Mouse (Mus musculus) CD4-positive helper T cell, adult 2 months (primary cell): ENCODE measurements around the gene Dlg2.

Experiments
- DNase-seq: peaks from one replicate; pipeline ENCODE4 v3.0.0-alpha.2; 2012; ENCODE audit warnings: low read depth, missing footprints, low spot score

The Dlg2 gene

DNA sequence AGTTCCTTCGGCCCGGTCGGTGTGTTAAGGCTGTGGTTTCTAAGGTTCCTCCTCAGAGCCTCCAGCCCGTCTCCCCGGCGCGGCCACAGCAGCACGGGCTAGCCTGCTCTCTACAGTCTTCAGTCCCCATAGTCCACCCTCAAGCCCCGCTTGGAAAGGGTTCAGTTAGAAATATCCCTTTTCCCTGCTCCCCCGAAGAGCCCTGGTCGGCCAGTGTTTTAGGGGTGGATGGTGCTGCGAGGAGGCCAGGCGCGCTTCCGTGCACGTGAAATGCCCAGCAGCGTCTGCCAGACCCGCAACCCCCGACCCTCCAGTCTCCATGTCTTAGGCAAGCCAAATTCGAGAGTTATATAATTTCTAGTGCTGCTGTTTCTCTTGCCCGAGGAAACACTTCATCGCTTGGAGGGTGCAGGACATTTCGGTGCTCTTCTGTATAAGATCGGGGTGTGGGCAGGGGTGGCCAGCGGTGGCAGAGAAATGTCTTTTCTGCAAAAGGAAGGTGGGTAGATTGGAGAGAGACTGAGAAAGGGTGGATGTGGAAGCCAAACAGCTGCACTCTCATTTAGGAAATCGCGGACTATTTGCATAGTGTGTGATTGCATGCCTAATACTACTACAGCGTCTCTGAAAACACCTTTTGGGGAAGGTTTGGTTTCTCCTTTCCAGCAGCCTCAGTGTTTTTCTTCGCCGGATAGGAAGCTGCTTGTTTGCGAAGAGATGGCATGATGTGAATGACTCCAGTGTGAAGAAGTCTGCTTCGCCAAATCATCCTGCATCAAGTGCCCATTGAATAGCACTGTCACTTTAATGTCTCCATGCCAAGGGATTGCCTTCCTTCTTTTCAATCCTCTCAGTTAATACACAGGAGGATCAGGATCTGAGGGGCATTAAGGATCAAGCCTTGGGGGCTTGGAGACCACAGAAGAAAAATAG lies at the start of gene Dlg2:
Gene Dlg2, plus strand, starts transcription at position 360 of the 933 bp plus-strand sequence.
- DNase-seq = peak; percentile 17

DNA sequence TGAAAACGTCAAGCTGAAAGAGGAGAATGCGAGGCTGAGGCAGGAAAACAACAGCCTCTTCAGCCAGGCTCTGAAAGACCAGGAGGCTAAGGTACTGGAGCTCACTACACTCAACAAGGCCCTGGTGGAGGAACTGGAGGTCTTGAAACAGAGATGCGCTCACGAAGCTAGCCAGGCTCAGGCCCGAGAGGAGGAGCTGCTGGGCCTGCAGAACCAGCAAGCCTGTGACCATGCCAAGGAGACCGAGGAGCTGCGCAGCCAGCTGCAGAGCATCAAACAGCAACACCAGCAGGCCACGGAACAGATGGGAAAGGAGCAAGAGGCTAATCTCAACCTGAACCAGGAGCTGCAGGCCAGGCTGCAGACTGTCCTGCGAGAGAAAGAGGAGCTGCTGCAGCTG lies 49.5 kb upstream of the Dlg2 start:
- DNase-seq = no peak

DNA sequence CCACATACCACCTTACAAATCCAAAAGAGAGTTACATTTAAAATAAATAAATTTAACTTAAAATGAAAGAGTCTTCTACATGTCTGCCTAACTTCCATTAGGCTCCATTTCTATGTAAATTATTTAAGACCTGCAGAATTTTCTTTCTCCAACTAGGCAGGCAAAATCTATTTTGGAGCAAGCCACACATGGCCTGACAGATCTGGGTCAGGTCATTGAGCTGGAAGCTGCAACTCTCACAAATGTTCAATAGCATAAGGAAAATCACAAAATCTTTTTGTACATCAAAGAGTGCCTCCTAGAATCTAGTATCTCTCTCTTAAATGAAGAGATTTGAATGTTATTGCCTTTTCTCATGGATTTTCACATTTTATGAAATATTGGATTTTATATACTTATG lies 44.3 kb upstream of the Dlg2 start:
- no peak for DNase-seq

DNA sequence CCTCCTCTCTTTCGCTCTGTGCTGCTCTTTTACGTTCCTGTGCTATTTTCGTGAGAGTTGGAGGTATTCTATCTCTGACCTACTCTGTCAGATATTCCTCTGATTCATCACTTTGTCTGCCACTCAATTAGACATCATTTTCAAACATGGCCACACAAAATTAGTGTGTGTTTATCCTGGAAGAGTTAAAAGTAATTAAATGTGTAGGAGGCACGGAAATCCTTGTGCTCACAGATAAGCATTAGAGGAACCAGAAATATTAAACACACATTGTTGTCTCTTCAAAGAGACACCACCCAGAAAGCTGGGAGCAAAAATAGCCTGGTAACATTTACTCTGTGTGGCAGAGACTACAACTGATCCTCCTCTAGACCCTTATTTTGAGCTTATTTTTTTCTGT lies 36.4 kb upstream of the Dlg2 start:
- no peak for DNase-seq

DNA sequence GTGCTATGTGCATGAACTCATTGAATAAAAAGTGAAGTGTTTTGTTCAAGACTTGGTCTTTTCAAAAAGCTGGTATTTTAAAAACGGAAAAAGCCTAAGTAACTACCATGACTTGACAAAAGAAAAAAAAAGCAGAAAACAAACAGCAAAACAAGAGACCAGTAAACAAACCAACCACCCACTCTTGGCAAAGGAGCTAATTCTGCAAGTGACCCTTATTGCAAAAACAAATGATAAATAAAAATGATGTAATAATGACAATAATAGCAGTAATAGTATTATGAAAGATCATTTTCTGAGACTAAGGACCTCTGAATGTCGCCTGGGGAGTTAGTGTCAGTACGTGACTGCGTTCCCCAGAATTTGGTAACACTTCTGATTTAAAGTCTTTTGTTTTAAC lies 34.4 kb upstream of the Dlg2 start:
- DNase-seq = no peak

GRCm38 (mm10) chr7:90442518-90443080 lies 33.9 kb upstream of the Dlg2 start, which contains the start of gene Crebzf:
Gene Crebzf (plus strand): TSS chr7:90442729.
- DNase-seq = peak; percentile 98

DNA sequence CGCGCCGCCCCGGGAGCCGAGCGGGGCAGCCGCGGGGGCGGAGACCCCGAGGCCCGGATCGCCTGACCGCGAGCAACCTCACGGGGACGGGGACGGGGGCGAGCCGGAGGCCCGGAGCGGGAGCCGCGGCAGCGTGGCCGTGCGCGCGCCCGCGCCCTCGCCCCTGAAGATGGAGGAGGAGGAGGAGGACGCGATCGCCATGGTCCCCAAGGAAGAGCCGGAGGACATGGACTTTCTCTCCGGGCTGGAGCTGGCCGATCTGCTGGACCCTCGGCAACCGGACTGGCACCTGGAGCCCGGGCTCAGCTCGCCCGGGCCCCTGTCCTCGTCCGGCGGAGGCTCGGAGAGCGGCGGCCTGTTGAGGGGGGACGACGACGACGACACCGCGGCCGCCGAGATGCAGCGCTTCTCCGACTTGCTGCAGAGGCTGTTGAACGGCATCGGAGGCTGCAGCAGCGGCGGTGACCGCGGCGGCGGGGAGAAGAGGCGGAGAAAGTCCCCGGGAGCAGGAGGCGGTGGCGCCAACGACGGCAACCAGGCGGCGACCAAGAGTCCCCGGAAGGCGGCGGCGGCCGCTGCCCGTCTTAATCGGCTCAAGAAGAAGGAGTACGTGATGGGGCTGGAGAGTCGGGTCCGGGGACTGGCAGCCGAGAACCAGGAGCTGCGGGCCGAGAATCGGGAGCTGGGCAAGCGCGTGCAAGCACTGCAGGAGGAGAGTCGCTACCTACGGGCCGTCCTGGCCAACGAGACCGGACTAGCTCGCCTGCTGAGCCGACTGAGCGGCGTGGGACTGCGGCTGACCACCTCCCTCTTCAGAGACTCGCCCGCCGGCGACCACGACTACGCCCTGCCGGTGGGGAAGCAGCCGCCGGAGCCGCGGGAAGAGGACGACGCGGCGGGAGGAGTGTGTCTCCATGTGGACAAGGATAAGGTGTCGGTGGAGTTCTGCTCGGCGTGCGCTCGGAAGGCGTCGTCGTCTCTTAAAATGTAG lies 33.1 kb upstream of the Dlg2 start:
- peak; percentile 85 for DNase-seq

DNA sequence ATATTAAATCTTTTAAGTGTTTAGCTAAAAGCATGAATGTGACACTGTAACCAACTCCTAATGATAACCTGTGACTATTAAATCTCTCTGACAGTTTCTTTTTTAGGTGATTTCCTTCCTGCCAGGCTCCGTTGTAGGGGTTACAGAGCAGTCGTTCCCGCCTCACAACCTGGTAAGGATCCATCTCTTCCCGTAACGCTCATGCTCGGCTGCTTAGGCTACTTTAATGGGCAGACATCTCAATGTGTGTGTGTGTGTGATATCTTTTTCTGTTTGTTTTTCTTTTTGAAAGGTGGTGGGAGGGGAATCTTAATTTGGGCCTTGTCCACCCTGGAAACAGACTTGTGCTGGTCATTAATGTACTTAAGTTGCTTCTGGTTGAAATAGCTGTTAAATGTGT lies 32.3 kb upstream of the Dlg2 start:
- DNase-seq = peak; percentile 33

- DNase-seq = peak; percentile 17
These were observed 20.2 kb upstream of the Dlg2 start for GRCm38 (mm10) chr7:90456149-90456844.

- peak; percentile 84 for DNase-seq
These were observed 19.5 kb upstream of the Dlg2 start, which contains the start of gene Tmem126a for GRCm38 (mm10) chr7:90456845-90457468. Gene Tmem126a (minus strand): TSS chr7:90457229.

DNA sequence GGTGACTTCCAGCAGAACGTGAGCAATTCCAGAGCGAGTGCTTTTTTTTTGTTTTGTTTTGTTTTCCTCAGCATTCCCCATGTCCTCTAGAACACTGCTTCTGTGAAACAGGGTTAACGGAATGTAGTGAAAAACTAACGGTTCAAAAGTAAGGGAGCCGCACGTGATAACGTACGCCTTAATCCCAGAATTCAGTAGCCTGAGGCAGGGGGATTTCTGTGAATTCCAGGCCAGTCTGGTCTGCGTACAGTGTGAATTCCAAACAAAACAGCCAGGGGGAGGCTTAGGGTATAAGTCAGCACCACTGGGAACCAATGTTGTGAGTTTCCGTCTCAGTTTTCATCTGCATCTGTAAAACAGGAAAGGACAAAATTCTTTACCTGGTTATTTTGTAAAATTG lies 19.0 kb upstream of the Dlg2 start:
- no peak for DNase-seq

DNA sequence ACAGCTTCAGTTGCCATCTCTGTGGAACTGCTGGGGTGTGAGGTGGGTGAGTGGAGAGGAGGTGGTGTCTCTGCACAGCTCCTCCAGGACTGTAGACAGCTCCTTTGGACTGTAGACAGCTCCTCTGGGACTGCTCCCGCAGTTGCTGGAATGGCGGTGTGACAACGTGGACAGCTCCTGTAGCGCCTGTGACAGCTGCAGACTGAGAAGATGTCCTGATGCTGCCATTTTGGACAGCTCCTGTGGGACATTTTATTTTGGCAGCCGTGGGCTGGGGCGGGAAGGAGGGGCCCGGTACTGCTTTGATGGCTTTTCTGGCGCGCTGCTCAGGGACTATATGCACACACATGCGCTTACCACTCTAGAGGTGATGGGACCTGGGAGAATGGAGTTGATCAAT lies 16.1 kb upstream of the Dlg2 start:
- no peak for DNase-seq

DNA sequence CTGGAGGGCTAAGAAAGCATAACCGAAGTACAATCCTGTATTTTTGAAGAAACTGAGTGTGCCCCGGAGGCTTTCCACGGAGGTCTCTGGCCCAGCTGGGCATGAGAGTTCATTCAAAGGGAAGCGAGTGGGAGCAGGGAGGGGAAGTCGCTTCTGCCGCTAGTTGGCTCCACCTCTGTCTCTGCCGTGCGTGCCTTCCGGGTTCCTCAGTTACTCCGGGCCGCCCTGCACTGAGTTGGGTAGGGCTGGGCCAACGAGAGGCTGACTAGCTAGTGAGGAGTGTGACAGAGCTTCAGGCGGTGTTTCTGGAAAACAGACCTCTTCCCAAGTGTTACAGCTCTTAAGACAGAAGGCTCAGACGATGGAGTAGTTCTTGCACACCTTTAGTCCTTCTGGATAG lies 15.5 kb upstream of the Dlg2 start:
- peak; percentile 49 for DNase-seq

- no peak for DNase-seq
These were observed 15.0 kb upstream of the Dlg2 start for GRCm38 (mm10) chr7:90461441-90461840.

- DNase-seq = peak; percentile 67
These were observed 3.0 kb upstream of the Dlg2 start for GRCm38 (mm10) chr7:90473511-90473910.

DNA sequence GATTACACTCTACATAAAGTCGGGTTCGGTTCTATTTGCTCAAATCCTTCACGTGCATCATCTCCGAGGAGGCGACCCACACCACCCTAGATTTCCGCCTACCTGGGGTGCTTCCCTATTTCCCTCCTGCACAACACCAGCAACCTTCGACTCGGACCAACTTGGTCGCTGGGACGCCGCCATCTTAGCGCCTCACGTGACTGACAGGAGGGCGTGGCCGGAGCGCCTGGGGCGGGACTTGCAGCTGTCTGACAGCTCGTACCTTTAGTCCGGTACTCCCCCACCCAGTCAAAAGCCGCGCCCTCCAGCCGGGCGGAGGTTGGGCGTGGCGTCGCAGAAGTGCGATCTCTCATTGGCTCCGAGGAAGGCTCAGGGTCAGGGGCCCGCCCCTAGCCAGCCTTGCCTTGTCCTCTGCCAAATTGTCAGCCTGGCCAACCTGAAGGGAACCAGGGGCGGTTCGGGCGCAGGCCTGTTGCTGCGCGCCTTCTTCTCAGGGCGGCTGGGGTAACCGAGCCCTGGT lies 619 bp upstream of the Dlg2 start, which contains the start of gene Tmem126b:
Gene Tmem126b, minus strand, starts transcription at position 209 of the 520 bp plus-strand sequence.
- DNase-seq = peak; percentile 99

DNA sequence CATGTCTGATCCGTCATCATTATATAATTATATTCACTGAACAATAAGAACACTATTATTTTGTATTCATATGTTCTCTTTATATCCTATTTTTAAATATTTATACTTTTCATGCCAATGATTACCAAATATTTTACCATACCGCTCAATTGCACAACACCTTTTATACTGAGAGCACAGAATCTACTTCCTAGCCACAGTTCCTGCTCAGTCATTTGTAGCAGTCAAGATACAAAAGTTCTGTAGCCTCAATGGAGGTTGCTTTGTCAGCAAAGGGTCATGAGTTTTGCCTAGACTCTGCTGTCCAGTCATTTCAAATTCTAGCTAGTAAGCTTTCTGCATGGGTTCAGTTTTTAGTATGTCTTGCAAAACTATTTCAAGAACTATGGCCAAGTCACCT lies 6.1 kb downstream of the Dlg2 start:
- DNase-seq = no peak

DNA sequence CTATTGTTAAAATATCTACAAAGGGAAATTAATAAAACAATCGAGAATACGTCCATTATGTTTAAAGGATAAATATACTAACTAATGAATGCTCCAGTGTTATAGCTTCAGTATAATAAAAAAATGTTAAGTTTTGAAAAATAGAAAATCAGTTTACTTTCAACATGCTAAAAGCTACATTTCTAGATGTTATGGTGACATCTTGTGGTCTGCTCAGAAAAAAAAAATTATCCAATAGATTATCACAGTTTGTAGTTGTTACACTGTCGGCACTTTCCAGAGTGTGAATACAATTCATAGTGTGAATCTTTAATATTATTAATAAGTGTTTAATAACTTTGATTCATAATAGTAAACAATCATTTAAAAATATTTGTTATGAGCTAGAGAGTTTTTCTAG lies 31.7 kb downstream of the Dlg2 start:
- no peak for DNase-seq

DNA sequence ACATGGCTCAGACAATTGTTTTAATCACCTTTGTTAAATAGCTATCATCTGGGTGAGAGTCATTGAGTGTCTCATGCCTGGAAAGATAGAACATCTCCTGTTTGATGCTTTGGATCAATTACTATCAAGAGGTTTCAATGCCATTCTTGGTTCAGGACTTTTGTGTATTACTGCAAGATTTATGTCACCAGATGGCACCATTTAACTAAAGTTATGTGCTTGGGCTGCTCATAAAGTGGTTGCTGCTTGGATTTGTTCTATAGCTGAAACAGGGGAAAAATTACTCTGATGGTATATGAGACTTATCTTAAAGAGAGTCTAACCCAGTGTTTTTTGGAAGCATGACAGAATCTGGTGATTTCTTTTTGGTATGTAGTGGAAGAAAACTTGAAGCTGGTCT lies 35.8 kb downstream of the Dlg2 start:
- DNase-seq = no peak
